Mouse (Mus musculus): ENCODE measurements at regions not wholly inside any gene's neighbourhood (a gene's known extent, or its start where the extent isn't known, plus 50 kb on each side); places are given as distances from the start of the nearest gene placed in this dataset.
A peak's percentile ranks its signal among the peaks of the same experiment; 100 is the strongest.

DNA sequence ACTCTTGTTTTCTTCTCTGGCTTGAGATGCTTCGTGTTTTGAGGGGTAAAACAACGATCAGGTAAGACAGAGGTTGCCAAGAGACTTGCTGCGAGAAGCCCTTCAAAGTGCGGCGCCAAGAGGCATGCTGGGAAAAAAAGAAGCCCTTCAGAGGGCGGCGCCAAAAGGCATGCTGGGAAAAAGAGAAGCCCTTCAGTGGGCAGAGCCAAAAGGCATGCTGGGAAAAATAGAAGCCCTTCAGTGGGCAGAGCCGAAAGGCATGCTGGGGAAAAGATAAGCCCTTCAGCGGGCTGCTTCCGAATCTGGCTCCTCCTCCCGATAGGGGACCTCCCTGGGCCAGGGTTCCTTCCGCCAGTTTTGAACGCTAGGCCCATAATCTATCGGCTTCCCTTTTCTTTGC is 169.5 kb downstream of the Bmp7 start:
- peak; percentile 67 for DNase-seq (ENCODE audit: low read depth, low spot score)

DNA sequence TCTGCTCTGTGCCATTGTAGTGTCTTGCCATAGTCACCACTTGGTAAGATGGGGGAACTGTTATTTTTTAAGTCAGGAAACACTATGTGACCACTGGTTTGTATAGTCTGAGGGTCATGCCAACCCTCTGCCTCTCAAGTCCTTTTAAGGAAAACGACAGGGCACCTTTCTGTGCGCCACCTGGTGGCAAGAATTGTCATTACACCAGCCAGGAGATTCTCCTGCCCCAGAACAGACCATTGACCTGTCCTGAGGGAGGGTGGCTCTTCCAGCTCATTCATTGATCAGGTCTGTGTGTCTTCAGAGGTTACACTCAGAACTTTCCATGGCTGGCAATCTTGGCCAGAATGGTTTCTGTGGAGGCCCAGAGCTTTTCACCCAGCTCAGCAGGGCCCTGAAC is 166.9 kb downstream of the Bmp7 start:
- DNase-seq (ENCODE audit: low read depth, low spot score): peak; percentile 85

DNA sequence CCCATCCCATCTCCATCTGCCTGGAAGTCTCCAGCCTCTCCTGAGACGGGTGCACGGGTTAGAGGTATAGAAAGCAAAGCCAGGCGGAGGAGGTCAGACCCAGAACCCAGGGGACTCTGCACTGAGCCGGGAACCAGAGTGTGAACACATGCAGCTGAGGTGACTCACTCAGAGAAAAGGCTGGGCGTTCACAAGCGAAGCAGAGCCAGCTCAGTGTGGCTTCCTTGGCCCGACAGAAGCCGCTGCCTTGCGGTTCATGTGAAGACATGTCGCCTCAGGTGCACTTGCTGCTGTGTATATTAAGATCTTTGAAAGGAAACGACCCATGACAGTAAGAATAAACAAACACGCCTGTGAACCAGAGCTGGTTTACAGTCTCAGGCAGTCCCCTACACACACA is 163.6 kb downstream of the Bmp7 start:
- no peak for DNase-seq (ENCODE audit: low read depth, low spot score)

DNA sequence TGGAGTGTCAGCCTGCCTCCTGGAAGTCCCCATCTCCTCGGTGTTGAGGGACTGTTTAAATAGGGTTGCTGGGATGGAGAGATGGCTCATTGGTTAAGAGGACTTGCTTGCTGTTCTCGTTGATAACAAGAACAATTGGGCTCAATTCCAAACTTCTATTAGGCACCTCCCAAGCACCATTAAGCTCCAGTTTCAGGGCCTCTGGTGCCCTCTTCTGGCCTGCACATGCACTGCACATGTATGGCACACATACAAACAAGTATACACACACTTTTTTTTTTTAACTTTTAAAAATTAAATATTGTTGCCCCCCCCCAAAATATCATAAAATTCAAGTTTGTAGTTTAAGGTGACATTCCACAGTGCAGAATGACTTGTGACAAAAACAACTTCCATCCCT is 162.3 kb downstream of the Bmp7 start:
- peak; percentile 77 for DNase-seq (ENCODE audit: low read depth, low spot score)

DNA sequence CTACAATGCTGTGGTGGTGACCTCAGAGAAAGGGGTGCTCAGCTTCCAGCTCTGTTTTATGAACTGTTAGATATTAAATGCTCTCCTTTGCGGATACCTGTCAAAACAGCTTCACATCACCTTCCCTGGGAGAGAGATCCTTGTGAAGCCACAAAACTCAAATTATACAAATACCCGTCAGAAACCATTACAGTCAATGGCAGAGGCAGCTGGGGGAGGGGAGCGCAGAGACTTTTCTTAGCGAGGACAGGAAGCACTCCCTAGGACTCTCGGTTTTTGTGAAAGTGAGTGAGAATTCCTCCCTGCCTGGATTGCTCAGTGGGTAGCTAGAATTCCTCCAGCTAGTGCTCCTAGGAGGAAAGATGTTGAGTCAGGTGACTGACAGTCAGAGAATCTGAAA is 161.0 kb downstream of the Bmp7 start:
- no peak for DNase-seq (ENCODE audit: low read depth, low spot score)

DNA sequence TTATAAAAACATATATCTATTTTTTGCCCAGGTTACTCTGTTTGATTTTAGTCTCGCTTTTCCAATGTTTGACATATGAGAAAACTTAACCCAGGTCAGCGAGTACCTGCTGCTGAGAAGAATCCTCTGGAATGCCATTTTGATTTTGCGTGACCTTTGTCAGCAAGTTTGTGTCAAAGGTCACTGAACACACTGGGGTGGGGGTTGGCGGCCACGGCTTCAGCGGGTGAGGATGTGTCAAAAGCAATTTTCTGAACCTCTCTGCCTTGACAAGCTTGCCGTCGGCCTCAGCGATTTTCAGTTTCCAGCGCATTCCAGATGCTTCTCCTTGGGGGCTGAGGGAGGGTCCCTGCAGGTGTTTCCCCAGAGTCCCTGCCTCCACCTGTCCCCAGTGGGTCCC is 157.4 kb downstream of the Bmp7 start:
- no peak for DNase-seq (ENCODE audit: low read depth, low spot score)

DNA sequence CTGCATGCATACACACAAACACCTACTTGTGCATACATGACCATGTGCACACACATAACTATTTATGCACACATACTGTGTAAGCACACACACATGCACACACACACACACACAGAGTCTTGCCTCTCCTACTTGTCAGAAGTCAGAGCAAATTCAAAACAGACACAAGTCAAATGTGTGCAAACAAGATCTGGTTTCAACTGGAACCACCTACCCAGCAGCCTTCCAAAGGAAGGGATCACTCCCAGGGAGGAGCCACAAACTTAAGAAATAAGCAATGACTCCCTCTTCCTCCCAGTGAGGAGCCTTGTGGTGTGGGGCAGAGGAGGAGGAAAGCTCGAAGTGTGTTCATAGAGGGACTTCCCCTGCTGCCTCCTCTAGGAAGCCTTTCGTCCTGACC is 153.8 kb downstream of the Bmp7 start:
- no peak for DNase-seq (ENCODE audit: low read depth, low spot score)

DNA sequence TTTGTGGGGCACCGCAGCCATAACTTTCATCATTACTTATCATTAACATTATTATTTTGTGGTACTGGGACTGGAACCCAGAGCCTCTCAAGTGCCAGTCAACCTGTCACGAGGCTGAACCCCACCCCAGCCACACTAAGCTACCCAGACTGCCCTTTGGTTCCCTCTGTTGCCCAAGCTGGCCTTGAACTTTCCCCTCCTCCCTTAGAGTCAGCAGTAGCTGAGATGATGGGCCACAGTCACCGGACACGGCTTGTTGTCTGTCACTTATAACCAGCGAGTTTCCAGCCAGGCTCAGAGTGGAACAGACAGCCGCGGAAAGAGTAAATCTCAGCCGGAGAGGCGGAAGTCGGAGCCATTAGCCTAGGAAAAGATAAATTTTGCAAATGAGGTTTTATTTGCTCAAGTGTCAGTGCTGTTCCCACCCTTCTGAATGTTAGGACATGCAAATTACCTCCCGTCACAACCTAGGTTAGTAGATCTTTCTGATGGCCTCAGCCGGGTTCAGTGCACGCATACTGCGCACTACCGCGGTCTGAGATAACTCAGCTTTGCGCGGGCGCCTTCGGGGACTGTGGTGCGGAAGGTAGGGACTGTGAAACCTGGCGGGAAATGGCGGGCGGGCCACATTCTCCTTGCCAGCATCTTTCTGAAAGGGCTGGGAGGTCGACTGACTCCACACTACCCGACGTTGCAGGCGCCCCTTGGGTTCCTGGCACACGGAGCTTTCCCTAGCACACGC is 152.7 kb downstream of the Bmp7 start:
- DNase-seq (ENCODE audit: low read depth, low spot score): no peak

DNA sequence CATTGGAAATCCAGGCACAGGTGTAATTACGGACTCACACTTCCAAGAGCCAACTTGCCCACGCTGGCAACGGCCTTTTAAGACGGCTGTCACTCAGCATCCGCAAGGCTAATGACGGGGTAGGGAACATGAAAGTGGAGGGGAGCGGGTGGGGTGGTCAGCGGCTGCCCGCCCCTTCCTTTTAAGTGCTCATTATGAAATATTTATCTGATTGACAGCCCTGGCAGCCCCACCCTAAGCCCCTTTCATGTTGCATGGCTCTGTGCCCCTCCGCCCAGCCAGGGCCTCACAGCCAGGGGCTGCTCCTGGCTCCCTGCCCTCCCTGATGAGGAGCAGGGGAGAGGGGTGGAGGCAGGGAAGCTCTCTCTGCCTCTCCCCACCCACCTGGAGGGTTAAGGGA is 150.9 kb downstream of the Bmp7 start:
- no peak for DNase-seq (ENCODE audit: low read depth, low spot score)

DNA sequence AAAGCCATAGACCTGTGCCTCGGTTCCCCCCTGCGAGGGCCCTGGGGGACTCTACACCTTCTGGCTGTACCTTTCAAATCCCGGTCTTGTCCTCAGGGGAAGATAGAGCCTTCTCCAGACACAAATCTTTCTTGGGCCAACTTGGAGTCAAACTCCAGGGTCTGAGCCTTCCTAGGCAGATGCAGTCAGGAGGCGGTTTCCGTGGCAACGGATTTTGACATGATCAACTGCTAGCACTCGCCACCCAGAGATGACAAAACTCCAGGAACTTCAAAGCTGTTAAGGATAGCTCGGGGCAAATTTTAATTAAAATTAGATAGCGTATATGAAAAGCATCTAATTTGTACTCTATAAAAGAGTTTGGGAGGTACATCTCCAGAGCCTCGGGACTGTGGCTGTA is 147.6 kb downstream of the Bmp7 start:
- no peak for DNase-seq (ENCODE audit: low read depth, low spot score)

DNA sequence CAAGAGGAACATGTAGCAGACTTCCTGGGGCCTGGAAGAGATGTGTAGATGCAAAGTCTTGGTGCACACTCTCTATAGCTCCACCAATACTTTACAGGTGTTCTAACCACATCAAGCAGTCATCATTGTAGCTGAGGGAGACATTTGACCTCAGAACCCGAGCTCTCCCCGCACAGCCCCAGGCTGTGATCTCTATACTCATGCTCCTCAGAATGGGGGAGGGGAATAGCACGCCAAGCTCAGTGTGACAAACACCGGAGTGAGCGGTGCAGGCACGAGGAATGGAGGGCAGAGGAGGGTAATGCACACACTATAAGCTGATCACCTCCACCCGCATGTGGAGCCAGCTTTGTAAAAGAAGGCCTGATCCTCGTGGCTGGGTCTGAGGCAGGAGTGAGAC is 146.1 kb downstream of the Bmp7 start:
- DNase-seq (ENCODE audit: low read depth, low spot score): no peak

DNA sequence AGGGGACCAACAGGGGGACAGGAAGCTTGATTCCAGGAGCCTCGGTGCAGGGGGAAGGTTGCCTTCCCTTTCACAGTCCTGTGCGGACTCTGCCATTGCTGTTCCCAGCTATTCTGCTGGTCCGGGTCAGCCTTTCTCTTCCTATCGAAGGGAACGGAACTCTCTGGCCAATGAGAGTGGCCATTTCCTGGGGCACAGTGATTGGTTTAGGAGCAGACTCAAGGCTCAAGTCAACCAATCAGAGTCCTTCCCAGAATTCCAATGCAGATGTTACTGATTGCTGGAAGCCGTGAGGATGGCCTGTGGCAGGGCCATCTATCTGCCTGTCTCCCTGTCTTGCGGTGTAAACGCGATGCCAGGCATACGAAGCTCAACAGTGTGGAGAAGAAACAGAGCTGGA is 145.3 kb downstream of the Bmp7 start:
- peak; percentile 72 for DNase-seq (ENCODE audit: low read depth, low spot score)

DNA sequence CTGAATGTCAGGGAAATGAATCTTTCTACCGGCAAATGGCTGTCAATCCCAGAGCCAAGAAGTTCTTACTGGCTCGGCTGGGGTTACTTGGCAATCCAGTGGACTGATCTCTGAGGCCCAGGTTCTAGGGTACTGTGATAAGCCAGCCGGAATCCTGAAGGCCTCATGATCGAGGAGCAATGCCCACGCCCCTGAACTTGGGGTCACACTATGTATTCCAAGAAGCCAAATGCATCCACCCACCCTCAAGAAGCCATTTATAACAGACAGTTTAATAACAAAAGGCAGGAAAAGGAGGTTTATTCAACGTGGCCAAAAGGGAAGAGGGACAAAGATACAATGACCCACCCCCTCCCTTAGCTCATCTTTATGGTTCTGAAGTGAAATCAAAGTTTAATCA is 144.0 kb downstream of the Bmp7 start:
- no peak for DNase-seq (ENCODE audit: low read depth, low spot score)

DNA sequence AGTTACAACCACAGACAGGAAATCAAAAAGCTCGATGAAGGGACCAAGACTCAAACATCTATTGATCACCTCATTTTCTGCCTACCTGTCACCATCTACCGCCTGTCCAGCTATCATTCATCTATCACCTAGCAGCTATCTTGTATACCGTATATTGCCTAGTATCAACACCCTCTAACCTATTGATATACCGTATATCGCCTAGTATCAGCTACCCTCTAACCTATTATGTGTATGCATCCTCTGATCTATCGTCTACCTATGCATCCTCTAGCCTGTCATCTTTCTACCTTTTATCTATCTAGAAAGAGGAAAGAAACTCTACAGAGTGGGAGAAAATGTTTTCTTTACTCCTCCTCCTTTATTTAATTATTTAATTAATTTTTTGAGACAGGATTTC is 143.2 kb downstream of the Bmp7 start:
- DNase-seq (ENCODE audit: low read depth, low spot score): no peak

DNA sequence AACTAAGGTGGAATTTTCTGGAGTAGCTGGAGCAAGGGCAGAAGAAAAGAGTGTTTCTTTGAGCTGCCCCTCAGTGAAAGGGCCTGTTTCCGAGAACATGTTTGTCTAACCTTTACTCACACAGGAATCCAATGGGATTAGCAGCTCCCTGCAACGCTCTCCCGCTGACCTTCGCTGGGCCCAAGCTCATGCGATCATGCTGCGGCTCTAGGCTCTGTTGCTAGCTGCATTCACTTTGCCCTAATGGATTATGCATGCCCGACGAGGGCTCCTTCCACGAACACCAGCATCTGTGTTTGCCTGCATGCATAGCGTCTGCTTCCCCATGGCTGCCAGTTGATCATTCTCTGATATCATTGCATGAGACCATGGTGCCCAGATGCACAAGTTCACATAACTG is 140.2 kb downstream of the Bmp7 start:
- DNase-seq (ENCODE audit: low read depth, low spot score): no peak

DNA sequence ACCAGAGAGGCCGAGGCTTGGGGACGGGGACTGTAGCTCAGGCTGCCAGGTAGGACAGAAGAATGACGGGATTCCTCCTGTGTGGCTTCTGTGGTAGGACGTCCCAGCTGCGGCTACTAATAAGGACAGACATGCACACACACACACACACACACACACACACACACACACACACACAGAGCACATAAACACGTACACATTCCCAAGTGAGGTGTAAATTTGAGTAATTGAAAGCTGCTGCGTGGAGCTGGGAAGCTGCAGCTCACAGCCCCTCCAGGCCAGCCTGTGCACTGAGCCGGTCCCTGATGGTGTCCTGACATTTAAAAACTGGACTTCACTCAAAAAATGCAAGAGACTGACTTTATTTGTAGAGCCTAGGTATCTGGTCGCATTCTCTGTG is 139.3 kb downstream of the Bmp7 start:
- DNase-seq (ENCODE audit: low read depth, low spot score): no peak

DNA sequence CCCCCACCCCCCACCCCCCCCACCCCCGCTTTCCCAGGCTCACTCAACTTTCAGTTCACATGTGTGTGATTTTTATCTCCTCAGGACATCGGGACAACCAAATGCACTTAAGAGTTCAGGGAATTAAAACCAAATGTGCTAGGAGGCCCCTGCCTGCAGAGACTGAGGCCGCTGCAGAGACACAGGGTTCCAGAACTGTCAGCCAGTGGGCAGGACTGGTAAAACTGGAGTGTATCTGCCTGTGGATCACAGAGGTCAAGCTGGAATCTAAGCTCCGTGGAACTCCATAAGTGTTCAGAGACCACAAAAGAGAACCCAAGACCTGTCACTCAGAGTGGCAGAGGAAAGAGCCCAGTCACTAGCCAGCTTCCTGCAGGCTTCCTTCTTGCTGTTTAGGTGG is 138.3 kb downstream of the Bmp7 start:
- DNase-seq (ENCODE audit: low read depth, low spot score): no peak

DNA sequence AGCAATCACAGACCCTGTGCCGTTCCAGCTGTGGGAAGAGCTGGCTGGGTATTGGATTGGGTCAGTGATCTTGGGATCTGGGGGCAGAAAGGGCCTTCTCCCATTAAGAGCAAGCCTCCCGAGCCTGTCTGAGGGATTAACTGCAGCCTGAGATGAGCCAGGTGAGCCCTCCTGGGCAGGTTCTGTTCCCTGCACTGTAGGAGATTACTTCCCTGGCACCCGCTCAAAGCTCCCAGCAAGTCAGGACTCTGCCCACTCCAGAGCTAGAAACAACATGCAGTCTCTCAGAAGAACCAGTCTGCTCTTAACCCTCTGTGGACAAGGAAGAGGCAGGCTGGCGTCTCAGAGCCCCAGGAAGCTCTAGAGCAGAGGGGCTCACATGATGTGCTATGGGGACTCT is 132.7 kb downstream of the Bmp7 start:
- no peak for DNase-seq (ENCODE audit: low read depth, low spot score)

DNA sequence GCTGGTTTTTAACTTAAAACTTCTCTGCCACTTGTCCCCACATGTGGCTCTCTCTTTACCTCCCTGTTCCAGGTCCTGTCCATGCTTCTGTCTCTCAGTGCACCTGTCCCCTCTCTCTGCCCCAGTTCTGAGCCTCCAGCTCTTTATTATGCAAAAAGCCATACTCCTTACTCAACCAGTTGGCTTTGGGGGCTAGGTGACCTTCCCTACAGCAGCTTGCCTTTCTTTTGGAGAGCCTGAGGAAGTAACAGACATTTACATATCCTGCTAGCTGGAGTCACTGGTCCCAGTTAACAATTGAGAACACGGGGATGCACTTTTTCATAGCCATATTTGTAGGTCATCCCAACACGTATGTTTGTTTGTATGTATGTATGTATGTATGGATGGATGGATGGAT is 130.8 kb downstream of the Bmp7 start:
- peak; percentile 51 for DNase-seq (ENCODE audit: low read depth, low spot score)

DNA sequence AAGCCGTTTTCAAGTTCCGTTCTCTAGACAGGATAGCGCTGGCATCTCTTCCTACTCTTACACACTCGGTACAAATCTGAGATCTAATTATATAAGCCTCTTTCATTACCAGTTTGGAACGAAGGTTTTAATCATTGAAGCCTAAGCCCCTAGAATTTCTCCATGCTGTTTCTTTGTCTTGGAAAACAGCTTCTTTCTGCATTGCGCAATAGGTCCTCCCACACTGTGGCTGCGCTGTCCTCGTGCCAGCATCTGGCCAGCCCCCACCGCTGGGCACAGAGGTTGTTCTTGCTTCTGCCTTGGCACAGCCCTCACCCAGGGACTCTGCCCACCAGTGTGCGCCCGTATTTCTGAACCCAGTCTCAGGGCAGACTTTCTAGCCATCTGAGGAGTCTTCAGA is 126.8 kb downstream of the Bmp7 start:
- no peak for DNase-seq (ENCODE audit: low read depth, low spot score)

DNA sequence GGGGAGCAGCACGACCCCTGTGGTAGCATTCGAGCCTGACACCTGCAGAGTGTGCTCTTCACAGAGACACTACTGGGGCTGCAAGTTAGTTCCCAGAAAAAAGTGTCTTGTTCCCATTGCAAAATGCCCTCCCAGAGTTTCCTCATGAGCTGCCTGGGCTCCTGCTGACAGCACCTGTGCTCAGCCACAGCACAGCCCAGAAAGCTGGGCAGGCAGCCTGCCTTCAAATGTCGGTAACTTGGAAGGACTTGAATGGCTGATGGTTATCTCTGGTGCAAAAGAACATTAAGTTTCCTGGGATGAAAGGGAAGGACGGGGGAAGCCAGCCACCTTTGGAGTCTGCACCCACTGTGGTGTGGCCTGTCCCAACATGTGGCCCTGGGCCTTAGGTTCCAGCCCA is 126.2 kb downstream of the Bmp7 start:
- no peak for DNase-seq (ENCODE audit: low read depth, low spot score)

DNA sequence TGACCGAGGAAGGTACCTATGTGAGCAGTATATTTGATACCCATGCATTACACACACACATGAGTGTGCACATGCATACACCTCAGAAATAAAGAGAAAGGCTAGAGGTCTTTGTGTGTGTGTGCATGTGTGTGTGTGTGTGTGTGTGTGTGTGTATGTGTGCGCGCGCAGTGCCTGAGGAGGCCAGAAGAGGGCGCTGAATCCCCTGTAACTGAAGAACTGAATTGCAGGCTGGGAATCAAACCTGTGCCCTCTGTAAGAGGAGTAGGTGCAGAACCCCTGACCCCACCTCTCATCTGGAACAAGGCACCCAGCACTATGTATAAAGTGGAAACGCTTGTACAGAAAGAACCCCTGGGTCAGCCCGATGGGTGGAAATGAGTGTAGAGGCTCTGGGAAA is 125.0 kb downstream of the Bmp7 start:
- peak; percentile 54 for DNase-seq (ENCODE audit: low read depth, low spot score)

DNA sequence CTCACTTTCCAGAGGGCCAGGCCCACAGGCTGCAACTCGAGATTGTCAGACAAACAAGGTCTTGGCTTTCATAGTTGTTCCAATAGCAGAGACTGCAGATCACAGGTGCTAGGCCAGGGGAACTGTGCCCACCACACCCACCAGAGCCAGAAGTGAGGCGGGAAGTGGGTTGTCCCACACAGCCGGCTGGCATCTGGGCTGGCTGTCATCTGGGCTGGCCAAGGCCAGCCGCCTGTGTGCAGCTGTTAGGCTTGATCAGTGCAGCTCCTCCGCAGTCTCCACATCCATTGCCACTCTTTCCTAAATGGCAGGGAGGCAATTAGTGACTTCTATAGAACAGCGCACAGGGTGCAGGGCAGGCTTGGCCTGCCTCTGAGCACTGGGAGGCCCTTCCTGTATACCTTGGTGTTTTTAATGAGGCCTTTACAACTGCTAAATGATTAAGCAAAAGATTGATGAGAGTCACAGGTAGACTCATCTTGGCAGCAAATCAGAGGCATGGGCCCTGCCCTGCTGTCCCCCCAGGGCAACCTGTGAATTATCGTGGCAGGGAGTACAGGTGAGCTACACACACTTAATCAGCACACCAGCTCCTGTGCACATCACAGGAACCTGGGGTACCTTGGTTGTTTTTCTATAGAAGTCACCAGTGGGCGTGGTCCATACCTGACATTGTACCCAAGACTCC is 122.9 kb downstream of the Bmp7 start:
- no peak for DNase-seq (ENCODE audit: low read depth, low spot score)
